Mouse (Mus musculus) central nervous system, embryonic 18 days (tissue): ENCODE data around the gene Foxo3. TPM values are rescaled to one million over a fixed set of nuclear protein-coding genes. Genes with fewer than 3 reads are reported as not detected.

ENCODE experiments used
- polyA plus RNA-seq: library from polyadenylated mRNA; depleted of rRNA; stranded (reverse); fragments of >200 nt; gene quantifications from 2 replicates; pipeline ENCODE4 v1.2.3, GENCODE M21; 2012; rRNA removed

Foxo3 gene
- polyA plus RNA-seq, result 10.3 and 10.6 TPM in 2 replicates

GRCm38 (mm10) chr10:42276507-42277345, at the start of gene Foxo3:
Gene Foxo3 (minus strand): TSS chr10:42276755.

Other genes with a start within 250 kb of the Foxo3 start
- 7.2 and 7.6 TPM in 2 replicates for gene Afg1l, start 201.8 kb upstream of the Foxo3 start, polyA plus RNA-seq
- 322 and 323 TPM in 2 replicates for gene Snx3, start 225.3 kb upstream of the Foxo3 start, polyA plus RNA-seq